Mouse (Mus musculus): ENCODE measurements around the gene Kiz.

Gene Kiz

DNA sequence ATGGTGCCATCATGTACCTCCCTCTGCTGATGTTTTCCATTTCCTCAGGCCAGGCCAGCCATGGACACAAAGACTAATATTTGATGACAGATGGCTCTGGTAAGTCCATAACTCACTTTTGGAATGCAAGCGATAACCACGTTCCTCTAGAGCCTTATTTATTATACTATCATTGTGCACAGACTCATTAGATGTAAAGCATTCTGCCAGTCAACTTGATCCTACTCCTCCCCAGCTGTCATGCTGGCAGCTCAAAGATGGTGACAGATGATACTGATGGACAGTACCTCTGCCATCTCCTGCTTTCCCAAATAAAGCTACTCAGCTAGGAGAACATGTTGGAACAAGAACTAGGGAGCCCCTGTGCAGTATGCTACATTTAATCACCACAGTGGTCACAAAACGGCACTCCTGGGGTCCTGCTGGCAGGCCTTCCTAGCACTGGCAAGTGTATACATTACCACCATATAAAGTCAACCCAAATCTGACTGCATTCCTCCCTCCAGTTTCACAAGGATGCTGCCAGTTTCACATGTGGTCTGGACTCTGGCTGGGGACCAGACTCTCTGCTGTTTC, 119.9 kb downstream of the Kiz start:
- no peak for DNase-seq (ENCODE audit: extremely low spot score)

DNA sequence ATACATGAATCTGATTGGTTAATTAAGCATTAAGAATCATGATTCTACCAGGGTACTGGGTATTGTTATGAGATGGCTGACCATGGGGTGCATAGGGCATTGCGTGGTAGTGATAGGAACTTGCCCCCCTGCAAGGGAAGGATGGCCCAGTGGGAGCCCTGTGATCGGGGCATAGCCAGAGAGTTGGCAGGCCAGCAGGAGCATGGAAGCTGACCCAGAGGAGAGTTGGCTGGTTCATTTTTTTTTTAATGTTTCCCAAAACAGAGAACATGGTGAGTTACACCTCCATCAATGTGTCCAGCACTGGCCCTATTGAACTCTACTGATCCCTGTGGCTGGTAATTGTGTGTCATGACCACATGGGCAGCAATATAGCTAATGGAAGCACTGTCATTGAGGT, 127.1 kb downstream of the Kiz start:
- no peak for DNase-seq (ENCODE audit: extremely low spot score)

DNA sequence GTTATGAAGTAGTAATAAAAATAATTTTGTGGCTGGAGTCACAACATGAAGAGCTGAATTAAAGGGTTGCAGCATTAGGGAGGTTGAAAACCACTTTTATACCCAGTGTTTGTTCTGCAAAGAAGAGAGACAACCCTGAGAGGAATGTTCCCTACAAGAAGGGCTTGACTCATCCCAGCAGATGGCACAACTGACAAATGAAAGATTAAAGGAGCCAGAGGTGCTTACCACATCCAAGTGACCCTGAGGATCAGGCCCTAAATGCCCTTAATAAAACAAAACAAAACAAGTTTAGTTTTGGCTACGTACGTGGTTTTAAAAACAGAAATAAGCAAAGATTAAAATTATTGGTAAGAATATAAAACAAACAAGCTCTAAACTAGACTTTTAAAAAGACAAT, 129.2 kb downstream of the Kiz start:
- no peak for DNase-seq (ENCODE audit: extremely low spot score)

DNA sequence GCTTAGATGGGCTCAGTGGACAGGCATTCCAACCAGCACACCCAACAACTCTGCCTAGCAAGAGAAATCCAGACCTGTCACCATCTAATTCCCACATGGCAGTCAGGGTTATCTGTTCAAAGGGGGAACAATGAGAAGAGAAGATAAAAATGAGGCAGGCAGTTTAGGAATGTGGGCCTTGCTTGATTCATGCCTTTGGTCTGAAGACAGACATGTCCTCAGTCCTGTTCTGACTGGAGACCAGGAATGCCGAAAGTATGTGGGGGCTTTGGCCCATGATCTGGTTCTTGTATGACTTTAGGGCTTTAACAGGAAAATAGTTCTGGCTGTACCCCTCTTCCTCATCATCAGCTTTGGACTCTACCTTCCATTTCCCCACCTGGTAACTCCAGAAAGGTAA, 130.1 kb downstream of the Kiz start:
- no peak for DNase-seq (ENCODE audit: extremely low spot score)

DNA sequence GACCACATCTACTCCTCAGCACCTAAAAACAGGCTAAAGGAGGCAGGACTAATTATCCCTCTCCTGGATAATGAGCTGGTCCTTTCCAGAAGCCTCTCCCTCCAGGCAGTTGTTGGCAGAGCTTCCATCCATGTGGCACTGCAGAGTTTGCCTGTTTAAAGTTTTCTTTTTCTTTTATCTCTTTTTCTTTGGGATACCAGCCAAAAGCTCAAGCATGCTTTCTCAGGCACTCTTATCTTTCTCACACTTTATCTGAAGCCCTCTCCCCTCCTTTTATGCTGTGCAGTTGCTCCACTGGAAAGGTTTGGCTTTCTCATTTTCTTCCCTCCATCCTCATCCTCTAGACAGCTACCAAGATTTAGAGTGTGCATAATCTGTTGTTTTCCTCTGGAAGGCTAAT, 130.8 kb downstream of the Kiz start:
- DNase-seq (ENCODE audit: extremely low spot score), result no peak

DNA sequence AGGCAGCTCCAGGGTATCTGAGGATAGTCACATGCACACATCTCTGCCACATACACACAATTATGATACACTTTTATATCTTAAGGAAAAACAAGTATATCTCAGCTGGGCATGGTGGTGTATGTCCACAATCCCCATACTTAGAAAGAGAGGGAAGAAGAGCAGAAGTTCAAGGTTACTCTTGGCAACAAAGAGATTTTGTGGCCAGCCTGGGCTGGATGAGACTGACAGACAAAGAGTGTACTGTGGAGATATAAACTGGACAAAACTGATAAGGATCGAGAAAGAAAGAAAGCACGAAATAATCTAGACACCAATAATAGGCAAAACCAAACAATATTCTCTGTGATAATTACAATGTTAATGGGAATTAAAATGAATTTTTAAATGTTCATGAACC, 151.6 kb downstream of the Kiz start:
- no peak for DNase-seq (ENCODE audit: extremely low spot score)

DNA sequence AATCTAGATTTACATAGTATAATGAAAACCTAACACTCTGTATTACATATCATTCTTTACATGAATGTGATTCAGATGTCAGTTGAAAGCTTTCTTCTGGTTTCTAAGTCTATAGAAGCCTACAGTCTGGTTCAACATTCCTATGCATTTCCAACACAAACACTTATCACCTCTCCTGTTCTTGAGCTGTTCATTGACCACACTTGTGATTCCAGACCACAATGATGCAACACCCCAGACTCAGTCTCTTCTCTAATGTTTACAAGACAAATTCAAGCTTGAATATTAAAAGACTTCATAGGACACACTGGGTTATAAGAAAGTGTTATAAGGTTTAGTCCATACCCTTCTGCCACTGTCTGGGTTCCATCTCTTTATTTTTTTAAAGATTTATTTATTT, 153.4 kb downstream of the Kiz start:
- DNase-seq (ENCODE audit: extremely low spot score), result no peak

DNA sequence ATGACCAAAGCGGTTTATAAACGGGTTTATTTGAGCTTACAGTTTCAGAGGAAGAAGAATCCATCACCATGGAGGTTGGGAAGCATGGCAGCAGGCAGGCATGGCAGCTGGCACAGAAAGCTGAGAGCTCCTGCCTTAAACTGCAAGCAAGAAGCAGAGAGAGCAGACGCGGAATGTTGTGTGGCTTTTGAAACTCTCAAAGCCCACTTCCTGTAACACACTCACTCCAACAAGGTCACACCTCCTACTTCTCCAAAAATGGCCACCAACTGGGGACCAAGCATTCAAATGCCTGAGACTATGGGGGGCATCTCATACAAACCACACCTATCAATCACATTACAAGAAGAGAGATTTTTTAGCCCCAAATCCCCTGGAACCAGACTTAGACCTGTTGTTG, 154.5 kb downstream of the Kiz start:
- DNase-seq (ENCODE audit: extremely low spot score), result no peak

DNA sequence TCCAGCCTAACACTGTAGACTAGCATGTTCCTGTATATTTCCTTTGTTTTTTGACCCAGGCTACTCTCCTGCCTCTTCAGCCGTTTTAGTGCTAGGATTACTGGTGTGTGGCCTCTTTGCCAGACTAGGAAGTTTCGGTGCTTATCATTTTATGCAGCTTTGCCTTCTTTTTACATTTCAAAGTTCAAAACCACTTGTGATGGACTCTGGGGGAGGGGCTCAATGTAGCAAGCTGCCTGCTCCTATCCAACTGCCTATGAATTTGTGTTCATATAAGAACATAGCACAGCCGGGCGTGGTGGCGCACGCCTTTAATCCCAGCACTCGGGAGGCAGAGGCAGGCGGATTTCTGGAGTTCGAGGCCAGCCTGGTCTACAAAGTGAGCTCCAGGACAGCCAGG, 155.3 kb downstream of the Kiz start:
- no peak for DNase-seq (ENCODE audit: extremely low spot score)

DNA sequence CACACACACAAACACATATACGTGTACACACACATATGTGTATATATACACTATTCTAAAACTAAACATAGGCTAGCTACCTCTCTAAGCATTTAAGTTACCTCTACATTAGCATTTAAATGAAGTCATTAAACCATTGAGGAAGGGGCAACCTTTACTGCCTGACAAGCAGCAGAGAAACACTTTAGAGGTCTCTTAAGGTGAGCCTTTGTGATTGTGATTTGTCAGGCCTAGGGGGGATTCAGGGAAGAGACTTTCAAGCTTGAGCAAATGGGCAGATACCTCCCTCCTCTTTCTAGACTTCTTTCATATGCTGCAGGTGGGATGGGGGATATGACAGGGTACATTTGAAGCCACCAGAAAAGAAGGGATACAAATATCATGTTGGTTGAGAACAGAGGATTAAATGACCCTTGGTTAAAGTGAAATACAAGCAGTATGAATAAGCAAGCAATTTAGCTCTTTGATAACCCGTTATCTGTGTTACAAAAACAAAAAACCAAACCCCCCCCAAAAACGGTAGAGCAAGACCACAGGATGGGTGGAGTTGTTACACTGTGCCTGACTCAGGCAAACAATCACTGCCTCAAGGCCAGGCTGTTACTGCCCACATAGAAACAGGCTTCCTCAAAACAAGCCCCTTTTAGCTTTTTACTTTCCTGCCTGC, 155.9 kb downstream of the Kiz start:
- DNase-seq (ENCODE audit: extremely low spot score), result no peak

DNA sequence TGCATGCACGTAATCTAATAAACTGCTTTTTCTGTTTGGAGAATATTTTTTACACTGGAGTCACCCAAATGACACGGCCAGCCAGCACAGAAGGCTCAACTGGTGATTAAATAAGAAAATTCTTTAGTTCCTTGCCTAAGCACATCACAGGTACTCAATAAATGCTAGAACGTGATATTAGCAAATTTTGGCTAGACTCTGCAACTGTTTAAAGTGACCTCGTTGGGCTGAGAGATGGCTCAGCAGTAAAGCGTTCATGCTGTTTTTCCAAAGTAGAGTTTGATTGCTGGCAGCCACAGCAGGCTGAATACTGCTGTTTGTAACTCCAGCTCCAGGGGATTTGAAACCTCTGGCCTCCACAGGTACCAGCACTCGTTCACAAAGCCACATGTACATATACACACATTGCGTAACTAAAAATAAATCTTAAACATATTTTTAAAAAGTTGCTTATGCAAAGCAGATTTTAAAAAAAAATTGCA, 156.5 kb downstream of the Kiz start:
- DNase-seq (ENCODE audit: extremely low spot score), result no peak

DNA sequence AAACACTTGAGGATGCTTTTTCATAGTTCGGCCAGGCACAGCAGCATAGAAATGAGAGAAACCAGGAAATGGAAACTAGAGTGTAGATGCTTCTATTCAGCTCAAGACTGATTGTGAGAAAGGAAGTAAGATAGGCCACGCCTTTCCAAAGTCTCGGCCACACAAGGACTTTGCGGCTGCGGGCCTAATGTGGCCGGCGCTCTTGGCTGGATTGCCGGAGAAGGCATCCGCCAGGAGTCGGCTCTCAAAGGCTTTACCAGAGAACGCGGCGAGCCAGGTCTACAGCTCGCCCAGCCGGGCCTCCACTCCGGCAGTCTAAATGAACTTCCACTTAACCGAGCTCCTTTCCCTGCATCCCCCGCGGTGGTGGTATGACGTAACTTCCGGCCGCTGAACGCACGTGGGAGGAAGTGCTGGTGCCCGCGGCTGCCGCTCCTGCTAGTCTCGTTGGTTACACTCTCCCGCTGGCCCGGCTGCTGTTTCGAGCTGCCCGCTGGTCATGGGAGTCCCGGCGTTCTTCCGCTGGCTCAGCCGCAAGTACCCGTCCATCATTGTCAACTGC, 157.0 kb downstream of the Kiz start, which contains the start of gene Xrn2:
Gene Xrn2 (plus strand): TSS at position 374 of the 562 bp plus-strand sequence.
- DNase-seq (ENCODE audit: extremely low spot score), result peak; percentile 97

DNA sequence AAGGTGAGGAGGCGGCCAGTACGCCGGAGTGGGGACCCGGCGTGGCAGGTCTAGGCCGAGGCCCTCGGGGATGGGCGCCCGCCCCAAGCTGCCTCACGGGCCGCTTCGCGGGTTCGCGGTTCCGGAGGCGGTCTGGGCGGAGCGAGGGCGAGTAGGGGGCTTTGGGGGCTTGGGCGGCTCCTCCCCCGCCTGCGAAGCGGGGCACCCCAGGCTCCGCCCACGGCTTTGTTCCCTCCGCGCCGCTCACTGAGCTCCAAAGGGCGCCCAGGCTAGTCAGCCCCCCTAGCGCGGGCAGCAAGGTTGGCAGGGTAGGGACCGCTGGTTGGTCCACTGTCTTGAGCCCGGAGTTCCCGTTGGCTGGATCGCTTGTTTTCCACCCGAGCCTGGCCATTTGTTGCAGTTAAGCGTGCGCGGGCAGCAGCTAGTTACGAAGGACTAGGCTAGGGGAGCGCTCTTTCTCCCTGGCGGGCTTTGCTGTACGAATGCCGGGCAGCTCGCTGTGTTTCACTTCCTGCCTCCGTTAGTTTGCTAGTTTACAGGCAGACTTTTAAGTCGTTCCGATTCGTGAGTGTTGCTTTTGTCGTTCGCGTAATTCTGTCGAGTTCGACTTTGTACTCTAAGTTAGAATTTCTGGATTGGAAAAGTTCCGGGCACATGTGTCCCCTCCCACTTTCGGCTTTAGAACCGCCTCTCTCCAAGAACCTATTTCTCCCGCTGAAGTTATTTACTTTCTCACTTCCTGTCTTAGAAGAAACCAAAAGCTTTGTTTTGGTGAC, 157.7 kb downstream of the Kiz start:
- DNase-seq (ENCODE audit: extremely low spot score), result peak; percentile 92

DNA sequence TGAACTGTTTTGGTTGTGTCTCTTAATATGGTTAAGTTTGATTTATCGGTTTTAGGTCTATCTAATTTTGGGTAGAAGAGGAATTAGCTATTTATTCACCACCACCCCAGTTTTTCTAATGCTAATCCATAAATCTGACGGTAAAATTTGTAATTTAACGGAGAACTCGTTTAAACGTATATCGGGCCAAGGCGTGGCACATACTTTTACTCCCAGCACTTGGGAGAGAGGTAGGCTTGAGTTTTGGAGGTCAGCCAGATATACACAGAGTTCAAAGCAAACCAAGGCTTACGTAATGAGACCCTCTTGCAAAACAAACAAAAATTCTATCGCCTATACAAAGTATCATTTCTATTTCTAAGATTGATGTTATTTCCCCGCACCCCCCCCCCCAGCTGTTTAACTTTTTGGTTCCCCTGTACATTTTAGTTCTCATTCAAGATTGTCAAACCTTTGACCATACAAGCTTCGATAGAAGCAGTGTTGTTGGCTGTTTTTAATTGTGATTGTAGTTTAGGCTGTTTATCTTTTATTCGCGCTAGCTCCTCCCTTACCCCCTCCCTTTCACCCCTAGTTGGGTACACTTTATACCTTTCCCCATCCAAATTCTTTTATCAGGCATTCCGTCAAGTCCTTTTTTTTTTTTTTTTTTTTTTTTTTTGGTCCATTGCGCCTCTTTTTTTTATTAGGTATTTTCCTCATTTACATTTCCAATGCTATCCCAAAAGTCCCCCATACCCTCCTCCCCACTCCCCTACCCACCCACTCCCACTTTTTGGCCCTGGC, 158.6 kb downstream of the Kiz start:
- no peak for DNase-seq (ENCODE audit: extremely low spot score)
